Mouse (Mus musculus) limb, embryonic 15.5 days (tissue): ENCODE measurements around the gene Slc2a13. TPM values are rescaled to one million over a fixed set of nuclear protein-coding genes. Genes with fewer than 3 reads are reported as not detected.

Experiments
- ATAC-seq: fragments of 200-750 bp; cut with Nextera tagmentation; 2 replicates; pipeline ENCODE4 v1.8.0; 2017; ENCODE audit warnings: low read depth, moderate TSS enrichment; ENCODE audit not compliant: insufficient number of reproducible peaks, low FRiP score, low TSS enrichment
- H3K27ac ChIP-seq: fragments of 300-500 bp; sonication (generic); 2 replicates; pipeline ENCODE4 v1.5.1; 2015; ENCODE audit warnings: moderate library complexity, mild to moderate bottlenecking, inconsistent platforms
- H3K27me3 ChIP-seq: fragments of 300-500 bp; sonication (generic); 2 replicates; pipeline ENCODE4 v1.6.1; 2015; ENCODE audit warnings: inconsistent platforms
- H3K36me3 ChIP-seq: fragments of 300-500 bp; sonication (generic); 2 replicates; pipeline ENCODE4 v1.6.1; 2015; ENCODE audit warnings: inconsistent platforms
- H3K4me1 ChIP-seq: fragments of 300-500 bp; sonication (generic); 2 replicates; pipeline ENCODE4 v1.6.1; 2015; ENCODE audit warnings: inconsistent platforms
- H3K4me2 ChIP-seq: fragments of 300-500 bp; sonication (generic); 2 replicates; pipeline ENCODE4 v1.6.1; 2015; ENCODE audit warnings: mild to moderate bottlenecking, inconsistent platforms
- H3K4me3 ChIP-seq: fragments of 300-500 bp; sonication (generic); 2 replicates; pipeline ENCODE4 v1.5.1; 2015; ENCODE audit warnings: mild to moderate bottlenecking, inconsistent platforms
- H3K9ac ChIP-seq: fragments of 300-500 bp; sonication (generic); 2 replicates; pipeline ENCODE4 v1.6.1; 2015; ENCODE audit warnings: inconsistent platforms
- H3K9me3 ChIP-seq: fragments of 300-500 bp; sonication (generic); 2 replicates; pipeline ENCODE4 v1.6.1; 2016; ENCODE audit warnings: inconsistent platforms
- WGBS: fragments of 180-500 bp; shearing (Covaris S2); methylation state at CpG from one replicate; pipeline ENCODE4 v1.1.7; 2015; 5-methylcytosine and 5-hydroxymethylcytosine counted together
- polyA plus RNA-seq: library from polyadenylated mRNA; unstranded; fragments of >200 nt; fragmentation: Nextera tagmentation; extraction: Ambion mirVana; gene quantifications from 2 replicates; pipeline ENCODE4 v1.2.1, GENCODE M21; 2015

Slc2a13 gene
- polyA plus RNA-seq, 1 experiment from 2014 or later: 2.1 TPM

GRCm38 (mm10) chr15:91439883-91440282 is 133.2 kb downstream of the Slc2a13 start:
- Histone ChIP-seq H3K4me3 (no peak overlapping the region), H3K27me3 (no peaks in the 10 kb centered on the region), H3K4me2 (no peak overlapping the region), H3K27ac (no peak overlapping the region), H3K9me3 (no peaks in the 10 kb centered on the region), H3K9ac (no peak overlapping the region), H3K4me1 (no peaks in the 10 kb centered on the region), H3K36me3 (no peaks in the 10 kb centered on the region)
- WGBS: 71% methylated on average over 2 of the region's 2 CpGs
- no peak for ATAC-seq

- WGBS: 84% methylated on average over 6 of the region's 6 CpGs
- Histone ChIP-seq H3K4me3 (no peak overlapping the region), H3K4me1 (no peaks in the 10 kb centered on the region), H3K4me2 (no peak overlapping the region), H3K9me3 (no peaks in the 10 kb centered on the region), H3K27me3 (no peaks in the 10 kb centered on the region), H3K27ac (no peak overlapping the region), H3K36me3 (no peaks in the 10 kb centered on the region), H3K9ac (no peak overlapping the region)
- ATAC-seq: no peak
Observed at GRCm38 (mm10) chr15:91425426-91425825, 147.6 kb downstream of the Slc2a13 start.

- ATAC-seq: no peak
- Histone ChIP-seq H3K27ac (no peak overlapping the region), H3K4me2 (no peak overlapping the region), H3K4me3 (no peak overlapping the region), H3K4me1 (no peaks in the 10 kb centered on the region), H3K9ac (no peak overlapping the region), H3K36me3 (no peaks in the 10 kb centered on the region), H3K27me3 (no peaks in the 10 kb centered on the region), H3K9me3 (no peaks in the 10 kb centered on the region)
- 38% methylated on average over 7 of the region's 7 CpGs for WGBS
Observed at GRCm38 (mm10) chr15:91406979-91407378, 166.1 kb downstream of the Slc2a13 start.

GRCm38 (mm10) chr15:91395165-91395564 is 177.9 kb downstream of the Slc2a13 start:
- no peak overlapping the region for H3K9ac ChIP-seq
- H3K4me3 ChIP-seq: no peak overlapping the region
- H3K4me2 ChIP-seq: no peak overlapping the region
- no peaks in the 10 kb centered on the region for H3K9me3 ChIP-seq
- no peaks in the 10 kb centered on the region for H3K36me3 ChIP-seq
- WGBS: 83% methylated on average over 4 of the region's 4 CpGs
- no peaks in the 10 kb centered on the region for H3K4me1 ChIP-seq
- no peaks in the 10 kb centered on the region for H3K27me3 ChIP-seq
- H3K27ac ChIP-seq: no peak overlapping the region
- no peak for ATAC-seq

- Histone ChIP-seq H3K27ac (no peak overlapping the region), H3K4me2 (no peak overlapping the region), H3K27me3 (no peaks in the 10 kb centered on the region), H3K4me3 (no peak overlapping the region), H3K9me3 (no peaks in the 10 kb centered on the region), H3K36me3 (no peaks in the 10 kb centered on the region), H3K4me1 (no peaks in the 10 kb centered on the region), H3K9ac (no peak overlapping the region)
- ATAC-seq: no peak
- 68% methylated on average over 1 of the region's 1 CpGs for WGBS
Observed at GRCm38 (mm10) chr15:91383694-91384093, 189.4 kb downstream of the Slc2a13 start.

- WGBS: 90% methylated on average over 2 of the region's 2 CpGs
- no peak for ATAC-seq
- no peak overlapping the region for H3K4me3 ChIP-seq
- H3K9ac ChIP-seq: no peak overlapping the region
- no peak overlapping the region for H3K27ac ChIP-seq
- H3K4me2 ChIP-seq: no peak overlapping the region
- H3K9me3 ChIP-seq: no peaks in the 10 kb centered on the region
- no peaks in the 10 kb centered on the region for H3K4me1 ChIP-seq
- no peaks in the 10 kb centered on the region for H3K27me3 ChIP-seq
- no peaks in the 10 kb centered on the region for H3K36me3 ChIP-seq
Observed at GRCm38 (mm10) chr15:91382606-91383005, 190.5 kb downstream of the Slc2a13 start.

GRCm38 (mm10) chr15:91381864-91382263 is 191.2 kb downstream of the Slc2a13 start:
- no peak overlapping the region for H3K9ac ChIP-seq
- no peaks in the 10 kb centered on the region for H3K9me3 ChIP-seq
- no peaks in the 10 kb centered on the region for H3K27me3 ChIP-seq
- H3K4me3 ChIP-seq: no peak overlapping the region
- no peaks in the 10 kb centered on the region for H3K36me3 ChIP-seq
- no peak overlapping the region for H3K27ac ChIP-seq
- no peak overlapping the region for H3K4me2 ChIP-seq
- WGBS: 89% methylated on average over 1 of the region's 1 CpGs
- no peaks in the 10 kb centered on the region for H3K4me1 ChIP-seq
- no peak for ATAC-seq

- no peak overlapping the region for H3K27ac ChIP-seq
- no peak overlapping the region for H3K9ac ChIP-seq
- no peaks in the 10 kb centered on the region for H3K4me1 ChIP-seq
- ATAC-seq: no peak
- H3K4me2 ChIP-seq: no peak overlapping the region
- H3K27me3 ChIP-seq: no peaks in the 10 kb centered on the region
- WGBS: 31% methylated on average over 8 of the region's 8 CpGs
- no peak overlapping the region for H3K4me3 ChIP-seq
- H3K36me3 ChIP-seq: no peaks in the 10 kb centered on the region
- no peaks in the 10 kb centered on the region for H3K9me3 ChIP-seq
Observed at GRCm38 (mm10) chr15:91378751-91379325, 194.2 kb downstream of the Slc2a13 start.

GRCm38 (mm10) chr15:91377568-91377967 is 195.5 kb downstream of the Slc2a13 start:
- WGBS: 79% methylated on average over 11 of the region's 11 CpGs
- Histone ChIP-seq H3K4me3 (no peak overlapping the region), H3K36me3 (no peaks in the 10 kb centered on the region), H3K27me3 (no peaks in the 10 kb centered on the region), H3K4me2 (no peak overlapping the region), H3K9ac (no peak overlapping the region), H3K27ac (no peak overlapping the region), H3K4me1 (peaks cover 8% of the 10 kb centered on the region), H3K9me3 (no peaks in the 10 kb centered on the region)
- no peak for ATAC-seq

- no peak overlapping the region for H3K4me3 ChIP-seq
- no peaks in the 10 kb centered on the region for H3K36me3 ChIP-seq
- no peaks in the 10 kb centered on the region for H3K27me3 ChIP-seq
- no peak for ATAC-seq
- no peaks in the 10 kb centered on the region for H3K9me3 ChIP-seq
- H3K9ac ChIP-seq: no peak overlapping the region
- H3K4me2 ChIP-seq: no peak overlapping the region
- WGBS: 60% methylated on average over 11 of the region's 11 CpGs
- no peak overlapping the region for H3K27ac ChIP-seq
- peaks cover 13% of the 10 kb centered on the region for H3K4me1 ChIP-seq
Observed at GRCm38 (mm10) chr15:91377105-91377504, 196.0 kb downstream of the Slc2a13 start.

- Histone ChIP-seq H3K9me3 (no peaks in the 10 kb centered on the region), H3K4me1 (peaks cover 17% of the 10 kb centered on the region), H3K27ac (no peak overlapping the region), H3K9ac (no peak overlapping the region), H3K4me3 (no peak overlapping the region), H3K4me2 (no peak overlapping the region), H3K27me3 (no peaks in the 10 kb centered on the region), H3K36me3 (no peaks in the 10 kb centered on the region)
- 61% methylated on average over 5 of the region's 5 CpGs for WGBS
- no peak for ATAC-seq
Observed at GRCm38 (mm10) chr15:91374441-91374840, 198.6 kb downstream of the Slc2a13 start.

GRCm38 (mm10) chr15:91373203-91373584 is 199.9 kb downstream of the Slc2a13 start:
- Histone ChIP-seq H3K36me3 (no peaks in the 10 kb centered on the region), H3K9ac (no peak overlapping the region), H3K9me3 (no peaks in the 10 kb centered on the region), H3K4me1 (peaks cover 17% of the 10 kb centered on the region), H3K27ac (no peak overlapping the region), H3K4me3 (no peak overlapping the region), H3K4me2 (no peak overlapping the region), H3K27me3 (no peaks in the 10 kb centered on the region)
- no peak for ATAC-seq
- 39% methylated on average over 7 of the region's 7 CpGs for WGBS
